Mouse (Mus musculus) forebrain, embryonic 12.5 days (tissue): ENCODE results near the gene AC161166.1. TPM values are rescaled to one million over a fixed set of nuclear protein-coding genes. Genes with fewer than 3 reads are reported as not detected.

Experiments used
- ATAC-seq: fragments of 200-750 bp; cut with Nextera tagmentation; 2 replicates; pipeline ENCODE4 v1.8.0; 2017; ENCODE audit warnings: moderate TSS enrichment; ENCODE audit not compliant: low FRiP score
- H3K27ac ChIP-seq: fragments of 300-500 bp; sonication (generic); 2 replicates; pipeline ENCODE4 v1.5.1; 2016; ENCODE audit warnings: mild to moderate bottlenecking
- H3K27me3 ChIP-seq: fragments of 300-500 bp; sonication (generic); 2 replicates; pipeline ENCODE4 v1.6.1; 2016; ENCODE audit warnings: mild to moderate bottlenecking
- H3K36me3 ChIP-seq: fragments of 300-500 bp; sonication (generic); replicated peaks from 2 replicates; pipeline ENCODE4 v1.6.1; 2016; ENCODE audit warnings: mild to moderate bottlenecking
- H3K4me1 ChIP-seq: fragments of 300-500 bp; sonication (generic); 2 replicates; pipeline ENCODE4 v1.6.1; 2016
- H3K4me2 ChIP-seq: fragments of 300-500 bp; sonication (generic); 2 replicates; pipeline ENCODE4 v1.6.1; 2016; ENCODE audit warnings: mild to moderate bottlenecking, moderate library complexity
- H3K4me3 ChIP-seq: fragments of 300-500 bp; sonication (generic); replicated peaks from 2 replicates; pipeline ENCODE4 v1.5.1; 2016; ENCODE audit warnings: mild to moderate bottlenecking
- H3K9ac ChIP-seq: fragments of 300-500 bp; sonication (generic); 2 replicates; pipeline ENCODE4 v1.6.1; 2016; ENCODE audit warnings: mild to moderate bottlenecking
- H3K9me3 ChIP-seq: fragments of 300-500 bp; sonication (generic); 2 replicates; pipeline ENCODE4 v1.6.1; 2016
- WGBS: fragments of 180-500 bp; shearing (Covaris S2); methylation state at CpG from one replicate; pipeline ENCODE4 v1.1.7; 2016; 5-methylcytosine and 5-hydroxymethylcytosine counted together
- polyA plus RNA-seq: library from polyadenylated mRNA; unstranded; fragments of >200 nt; fragmentation: Nextera tagmentation; extraction: Ambion mirVana; gene quantifications from 2 replicates; pipeline ENCODE4 v1.2.1, GENCODE M21; 2016

Gene AC161166.1
- polyA plus RNA-seq, 1 experiment from 2014 or later, result 1.6 TPM

DNA sequence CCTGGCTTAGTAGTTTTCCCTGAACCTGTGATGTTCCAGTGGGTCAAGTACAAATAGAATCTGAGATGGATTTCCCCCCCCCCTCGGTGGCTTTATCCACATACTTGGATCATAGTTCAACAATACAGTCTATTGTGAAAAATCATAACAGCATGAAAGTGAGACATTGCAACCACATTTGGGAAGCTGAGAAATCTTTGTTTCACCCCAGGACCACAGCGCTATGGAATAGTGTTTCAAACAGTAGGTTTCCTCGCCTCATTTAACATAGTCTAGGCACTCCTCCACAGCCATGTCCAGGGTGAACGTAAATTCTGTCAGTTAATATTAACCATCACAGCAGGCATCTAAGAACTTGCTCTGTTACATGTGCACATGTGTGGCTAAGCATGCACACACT is 24.8 kb upstream of the AC161166.1 start:
- Histone ChIP-seq H3K4me3 (no peak overlapping the region), H3K9me3 (peaks cover 3% of the 10 kb centered on the region; the same call in 1 of the 2 replicates), H3K4me1 (peaks cover 24% of the 10 kb centered on the region), H3K27ac (no peak overlapping the region), H3K36me3 (peaks cover 35% of the 10 kb centered on the region), H3K27me3 (peaks cover 23% of the 10 kb centered on the region), H3K9ac (no peak overlapping the region), H3K4me2 (no peak overlapping the region)
- 83% methylated on average over 4 of the region's 4 CpGs for WGBS
- ATAC-seq, result no peak

DNA sequence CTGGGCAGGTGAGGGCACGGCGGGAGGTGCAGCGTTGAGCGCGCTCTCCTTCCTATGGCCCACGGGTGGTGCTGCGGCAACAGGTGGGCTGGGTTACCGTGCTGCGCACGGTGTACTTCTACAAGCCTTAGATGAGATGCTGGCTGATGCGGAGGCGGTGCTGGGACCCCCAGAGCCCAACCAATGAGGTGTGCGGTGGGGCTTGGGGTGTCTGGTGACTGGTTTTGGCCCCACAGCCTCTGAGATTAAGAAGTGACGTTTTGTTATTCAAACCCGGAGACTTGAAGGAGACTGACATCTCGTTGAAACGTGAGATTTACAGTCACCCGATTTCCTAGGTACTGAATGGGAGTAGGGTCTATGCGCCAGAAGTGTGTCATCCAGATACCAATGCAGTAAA is 22.0 kb upstream of the AC161166.1 start:
- Histone ChIP-seq H3K4me3 (peak overlapping the region; percentile 18; the same call in 1 of the 2 replicates), H3K27me3 (peaks cover 23% of the 10 kb centered on the region), H3K36me3 (peaks cover 35% of the 10 kb centered on the region), H3K4me2 (peak overlapping the region; percentile 36), H3K4me1 (peaks cover 43% of the 10 kb centered on the region), H3K9ac (0 out of 2 replicates have a peak overlapping the region, but pooled peaks have one; percentile 12), H3K9me3 (peaks cover 3% of the 10 kb centered on the region; the same call in 1 of the 2 replicates), H3K27ac (no peak overlapping the region)
- 23% methylated on average over 18 of the region's 19 CpGs for WGBS
- no peak for ATAC-seq

DNA sequence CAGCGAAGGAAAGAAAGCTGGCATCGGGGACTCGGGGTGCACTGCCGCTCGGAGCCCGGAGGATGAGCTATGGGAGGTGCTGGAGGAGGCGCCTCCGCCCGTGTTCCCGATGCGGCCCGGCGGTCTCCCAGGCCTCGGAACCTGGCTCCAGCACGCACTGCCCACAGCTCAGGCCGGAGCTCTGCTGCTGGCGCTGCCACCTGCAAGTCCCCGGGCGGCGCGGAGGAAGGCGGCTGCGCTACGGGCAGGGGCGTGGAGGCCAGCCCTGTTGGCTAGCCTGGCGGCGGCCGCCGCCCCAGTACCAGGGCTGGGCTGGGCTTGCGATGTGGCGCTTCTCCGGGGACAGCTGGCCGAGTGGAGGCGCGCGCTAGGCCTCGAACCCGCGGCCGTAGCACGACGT is 21.6 kb upstream of the AC161166.1 start:
- WGBS, result 15% methylated on average over 40 of the region's 42 CpGs
- Histone ChIP-seq H3K4me2 (peak overlapping the region; percentile 36), H3K9ac (0 out of 2 replicates have a peak overlapping the region, but pooled peaks have one; percentile 12), H3K4me1 (peaks cover 45% of the 10 kb centered on the region), H3K27me3 (peaks cover 23% of the 10 kb centered on the region), H3K36me3 (peaks cover 35% of the 10 kb centered on the region), H3K9me3 (peaks cover under 1% of the 10 kb centered on the region; the same call in 1 of the 2 replicates), H3K4me3 (peak overlapping the region; percentile 18; the same call in 1 of the 2 replicates), H3K27ac (no peak overlapping the region)
- no peak for ATAC-seq

DNA sequence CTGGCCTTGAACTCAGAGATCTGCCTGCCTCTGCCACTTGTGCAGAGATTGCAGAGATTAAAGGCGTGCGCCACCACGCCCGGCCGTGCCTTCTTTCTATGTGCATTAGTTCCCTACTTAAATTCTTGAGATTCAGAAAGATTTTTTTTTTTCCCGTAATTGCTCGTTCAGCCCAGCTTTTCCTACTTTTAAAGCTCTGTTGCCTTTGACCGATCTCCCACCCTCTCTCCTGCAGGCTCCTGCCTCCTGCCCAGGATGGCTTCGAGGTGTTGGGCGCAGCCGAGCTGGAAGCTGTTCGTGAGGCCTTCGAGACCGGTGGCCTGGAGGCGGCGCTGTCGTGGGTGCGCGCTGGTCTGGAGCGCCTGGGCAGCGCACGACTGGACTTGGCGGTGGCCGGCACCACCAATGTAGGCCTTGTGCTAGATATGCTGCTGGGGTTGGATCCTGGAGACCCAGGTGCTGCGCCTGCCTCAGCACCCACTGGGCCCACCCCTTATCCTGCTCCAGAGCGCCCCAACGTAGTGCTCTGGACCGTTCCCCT is 20.8 kb upstream of the AC161166.1 start:
- H3K4me2 ChIP-seq, result peak overlapping the region; percentile 36; the same call in 1 of the 2 replicates
- no peak overlapping the region for H3K27ac ChIP-seq
- H3K27me3 ChIP-seq, result peaks cover 23% of the 10 kb centered on the region
- peaks cover 42% of the 10 kb centered on the region for H3K4me1 ChIP-seq
- peak overlapping the region; percentile 17; the same call in 1 of the 2 replicates for H3K9ac ChIP-seq
- H3K9me3 ChIP-seq, result no peaks in the 10 kb centered on the region
- WGBS, result 55% methylated on average over 28 of the region's 28 CpGs
- peaks cover 35% of the 10 kb centered on the region for H3K36me3 ChIP-seq
- no peak for ATAC-seq
- H3K4me3 ChIP-seq, result no peak overlapping the region

DNA sequence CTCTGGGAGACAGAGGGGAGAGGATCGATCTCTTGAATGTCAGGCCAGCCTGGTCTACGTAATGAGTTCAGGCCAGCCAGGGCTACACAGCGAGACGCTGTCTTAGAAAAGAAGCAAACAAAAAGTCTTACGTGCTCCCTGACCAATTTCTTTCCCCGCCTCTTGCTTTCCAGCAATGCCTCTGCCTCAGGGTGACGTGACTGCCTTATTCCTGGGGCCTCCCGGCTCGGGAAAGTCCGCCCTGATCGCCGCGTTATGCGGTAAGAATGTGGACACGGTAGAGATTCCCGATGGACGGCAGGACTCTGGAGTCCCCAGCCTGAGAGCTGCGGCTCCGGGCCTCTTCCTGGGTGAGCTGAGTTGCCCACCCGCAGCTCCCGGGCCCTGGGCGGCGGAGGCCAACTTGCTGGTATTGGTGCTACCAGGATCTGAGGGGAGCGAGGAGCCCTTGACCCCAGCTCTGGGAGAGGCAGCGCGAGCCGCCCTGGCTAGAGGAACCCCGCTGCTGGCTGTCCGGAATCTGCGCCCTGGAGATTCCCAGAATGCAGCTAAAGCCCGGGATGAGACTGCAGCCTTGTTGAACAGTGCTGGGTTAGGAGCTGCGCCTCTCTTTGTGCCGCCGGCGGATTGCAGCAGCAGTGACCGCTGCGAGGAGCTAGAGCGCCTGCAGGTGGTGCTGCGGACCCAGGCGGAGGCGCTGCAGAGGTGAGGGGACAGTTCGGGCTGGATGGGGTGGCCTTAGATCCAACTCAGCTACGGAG is 19.1 kb upstream of the AC161166.1 start:
- WGBS, result under 1% methylated on average over 43 of the region's 43 CpGs
- peak overlapping the region; percentile 88 for H3K9ac ChIP-seq
- peaks cover 34% of the 10 kb centered on the region for H3K36me3 ChIP-seq
- peak overlapping the region; percentile 89 for H3K27ac ChIP-seq
- H3K4me2 ChIP-seq, result peak overlapping the region; percentile 91
- peaks cover 23% of the 10 kb centered on the region for H3K27me3 ChIP-seq
- H3K4me3 ChIP-seq, result peak overlapping the region; percentile 67
- peak; percentile 67 for ATAC-seq
- no peaks in the 10 kb centered on the region for H3K9me3 ChIP-seq
- H3K4me1 ChIP-seq, result peaks cover 41% of the 10 kb centered on the region

DNA sequence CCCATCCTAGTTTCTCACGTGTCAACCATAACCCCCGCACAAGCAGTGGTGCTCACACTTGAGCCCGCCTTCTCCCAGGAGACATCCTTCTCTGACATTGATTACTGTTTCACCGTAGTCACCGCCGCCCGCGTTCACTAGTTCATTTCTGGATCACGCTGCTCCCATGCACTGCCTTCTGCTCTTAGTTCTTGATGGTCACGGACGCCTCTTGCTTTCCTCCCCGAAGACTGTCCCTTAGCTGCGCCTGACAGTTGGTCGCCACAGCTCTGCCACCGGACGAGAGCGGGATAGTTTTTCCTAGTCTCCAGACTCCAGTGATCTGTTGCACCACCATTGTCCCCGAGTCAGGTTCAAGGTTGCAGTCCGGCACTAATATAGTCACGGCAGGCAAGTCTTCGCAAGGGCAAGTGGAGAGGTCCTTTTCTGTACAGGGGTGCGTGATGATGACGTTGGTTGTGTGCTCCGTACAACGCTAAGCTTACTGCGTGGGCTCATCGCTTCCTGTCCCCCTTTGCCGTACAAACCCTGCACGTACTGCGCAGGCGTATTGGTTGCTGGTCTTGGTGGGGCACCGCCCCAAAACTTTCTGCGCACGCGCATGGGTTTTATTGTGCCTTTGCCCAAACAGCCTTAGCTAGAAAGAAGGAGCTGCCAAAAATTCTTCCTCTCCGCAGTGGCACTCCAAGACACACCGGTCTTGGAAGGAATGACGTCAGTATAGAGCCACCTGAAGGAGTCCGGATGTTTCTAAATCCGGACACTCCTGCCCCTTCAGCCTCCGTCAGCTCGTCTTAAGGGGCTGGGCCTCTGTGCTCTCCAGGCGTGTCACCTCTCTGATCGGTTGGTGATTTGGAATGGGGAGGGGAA is 18.0 kb upstream of the AC161166.1 start, which contains the start of gene Irgq:
Irgq (plus strand) TSS at position 628 of the 870 bp plus-strand sequence.
- WGBS, result 1% methylated on average over 44 of the region's 44 CpGs
- Histone ChIP-seq H3K9me3 (no peaks in the 10 kb centered on the region), H3K4me3 (peak within 1 kb of the TSS; percentile 67), H3K4me2 (peak within 1 kb of the TSS; percentile 91), H3K36me3 (peaks cover 23% of the 10 kb centered on the region), H3K27me3 (peaks cover 23% of the 10 kb centered on the region), H3K4me1 (peaks cover 41% of the 10 kb centered on the region), H3K9ac (peak within 1 kb of the TSS; percentile 88), H3K27ac (peak within 1 kb of the TSS; percentile 89)
- ATAC-seq, result peak; percentile 95

DNA sequence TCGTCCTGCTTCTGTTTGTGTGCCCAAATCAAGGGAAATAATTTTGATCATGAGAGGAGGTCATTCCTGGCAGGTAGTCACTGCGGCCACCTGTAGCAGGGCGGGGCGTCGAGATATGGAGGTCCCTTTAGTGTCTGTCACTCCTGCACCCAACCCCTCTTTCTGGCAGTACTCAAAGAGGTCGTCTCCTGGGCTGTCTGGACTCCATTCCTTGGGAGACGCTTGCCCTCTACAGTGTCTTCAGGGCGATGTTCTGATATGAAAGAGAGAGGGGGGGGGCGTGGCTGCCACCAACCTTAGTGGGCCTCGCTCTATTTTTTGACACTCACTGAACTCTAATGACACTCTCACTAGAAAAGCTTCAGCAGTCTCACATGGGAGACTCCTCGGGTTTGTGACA is 17.3 kb upstream of the AC161166.1 start:
- H3K4me2 ChIP-seq, result peak overlapping the region; percentile 91
- peak overlapping the region; percentile 65 for H3K9ac ChIP-seq
- 62% methylated on average over 11 of the region's 11 CpGs for WGBS
- H3K27ac ChIP-seq, result 0 out of 2 replicates have a peak overlapping the region, but pooled peaks have one; percentile 89
- no peak for ATAC-seq
- H3K4me3 ChIP-seq, result peak overlapping the region; percentile 67
- H3K9me3 ChIP-seq, result no peaks in the 10 kb centered on the region
- H3K4me1 ChIP-seq, result peaks cover 41% of the 10 kb centered on the region
- peaks cover 22% of the 10 kb centered on the region for H3K27me3 ChIP-seq
- peaks cover 15% of the 10 kb centered on the region for H3K36me3 ChIP-seq

DNA sequence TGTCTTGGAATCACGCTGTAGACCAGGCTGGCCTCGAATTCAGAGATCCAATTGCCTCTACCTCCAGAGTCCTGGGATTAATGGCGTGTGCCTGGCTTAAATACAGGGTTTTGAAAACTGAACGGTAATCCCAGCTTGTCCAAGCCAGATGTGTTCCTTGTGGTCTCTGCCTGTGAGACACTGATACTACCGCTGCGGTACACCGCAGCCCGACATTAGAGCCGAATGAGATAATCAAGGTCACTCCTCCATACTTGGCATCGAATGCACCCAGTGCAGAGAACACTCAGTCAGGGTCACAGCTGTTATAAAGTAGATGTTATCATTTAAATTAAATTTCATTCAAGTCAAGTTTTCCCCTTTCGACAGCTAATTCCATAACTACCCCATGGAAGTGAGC is 16.6 kb upstream of the AC161166.1 start:
- Histone ChIP-seq H3K27me3 (peaks cover 15% of the 10 kb centered on the region), H3K9ac (no peak overlapping the region), H3K4me3 (no peak overlapping the region), H3K9me3 (no peaks in the 10 kb centered on the region), H3K27ac (no peak overlapping the region), H3K4me1 (peaks cover 35% of the 10 kb centered on the region), H3K4me2 (no peak overlapping the region), H3K36me3 (peaks cover 8% of the 10 kb centered on the region)
- 93% methylated on average over 11 of the region's 11 CpGs for WGBS
- no peak for ATAC-seq

DNA sequence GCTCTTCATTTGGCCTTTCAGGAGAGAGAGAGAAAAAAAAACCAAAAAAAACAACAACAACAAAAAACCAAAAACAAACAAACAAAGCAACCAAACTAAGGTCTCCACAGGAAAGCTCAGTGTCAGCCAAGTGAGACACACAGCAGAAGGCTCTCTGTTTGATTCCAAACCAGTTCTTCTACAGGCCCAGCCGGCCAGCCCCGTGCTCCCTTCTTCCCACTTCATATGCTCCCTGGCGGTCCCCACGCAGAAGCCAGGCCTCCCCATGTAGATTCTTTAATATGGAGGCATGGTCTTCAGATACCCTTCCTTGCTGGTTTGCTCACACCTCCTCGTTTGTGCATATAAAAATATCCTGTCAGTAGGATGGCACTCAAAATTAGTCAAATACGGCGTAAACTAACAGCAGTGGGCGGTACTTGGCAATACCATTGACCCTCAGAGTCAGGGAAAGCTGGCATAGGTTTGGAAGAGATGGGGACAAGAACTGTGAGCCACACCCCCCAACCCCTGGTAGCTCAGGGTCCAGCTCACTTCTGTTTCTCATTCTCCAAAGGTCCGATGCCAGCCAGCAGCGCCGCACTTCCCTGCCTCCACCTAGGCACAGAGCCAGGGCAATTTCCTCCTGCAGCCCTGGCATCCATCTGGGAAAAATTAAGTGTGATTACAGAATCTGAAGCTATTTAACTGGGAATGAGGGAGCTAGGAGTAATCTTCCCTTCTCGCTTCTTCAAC is 13.6 kb upstream of the AC161166.1 start:
- no peak for ATAC-seq
- H3K27ac ChIP-seq, result no peak overlapping the region
- H3K4me3 ChIP-seq, result no peak overlapping the region
- peaks cover 9% of the 10 kb centered on the region for H3K4me1 ChIP-seq
- H3K27me3 ChIP-seq, result no peaks in the 10 kb centered on the region; the same call in 1 of the 2 replicates
- no peak overlapping the region for H3K9ac ChIP-seq
- H3K4me2 ChIP-seq, result no peak overlapping the region
- H3K36me3 ChIP-seq, result no peaks in the 10 kb centered on the region
- no peaks in the 10 kb centered on the region for H3K9me3 ChIP-seq
- 87% methylated on average over 12 of the region's 12 CpGs for WGBS

DNA sequence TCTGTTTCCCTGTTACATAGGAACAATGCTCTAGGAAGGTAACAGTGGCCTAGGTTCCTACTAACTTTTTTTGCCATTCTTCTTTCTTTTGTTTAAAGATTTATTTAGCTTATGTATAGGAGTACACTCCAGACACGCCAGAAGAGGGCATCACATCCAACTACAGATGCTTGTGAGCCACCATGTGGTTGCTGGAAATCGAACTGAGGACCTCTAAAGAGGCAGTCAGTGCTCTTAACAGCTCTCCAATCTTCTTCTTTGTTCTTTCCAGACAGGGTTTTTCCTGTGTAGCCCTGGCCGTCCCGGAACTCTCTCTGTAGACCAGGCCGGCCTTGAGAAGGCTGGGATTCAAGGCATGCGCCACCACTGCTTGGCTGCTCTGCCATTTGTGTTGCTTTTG is 12.7 kb upstream of the AC161166.1 start:
- Histone ChIP-seq H3K4me3 (no peak overlapping the region), H3K4me2 (no peak overlapping the region), H3K27ac (no peak overlapping the region), H3K9me3 (no peaks in the 10 kb centered on the region), H3K4me1 (peaks cover 8% of the 10 kb centered on the region), H3K36me3 (no peaks in the 10 kb centered on the region), H3K27me3 (no peaks in the 10 kb centered on the region; the same call in 1 of the 2 replicates), H3K9ac (no peak overlapping the region)
- ATAC-seq, result no peak
- 79% methylated on average over 6 of the region's 6 CpGs for WGBS

DNA sequence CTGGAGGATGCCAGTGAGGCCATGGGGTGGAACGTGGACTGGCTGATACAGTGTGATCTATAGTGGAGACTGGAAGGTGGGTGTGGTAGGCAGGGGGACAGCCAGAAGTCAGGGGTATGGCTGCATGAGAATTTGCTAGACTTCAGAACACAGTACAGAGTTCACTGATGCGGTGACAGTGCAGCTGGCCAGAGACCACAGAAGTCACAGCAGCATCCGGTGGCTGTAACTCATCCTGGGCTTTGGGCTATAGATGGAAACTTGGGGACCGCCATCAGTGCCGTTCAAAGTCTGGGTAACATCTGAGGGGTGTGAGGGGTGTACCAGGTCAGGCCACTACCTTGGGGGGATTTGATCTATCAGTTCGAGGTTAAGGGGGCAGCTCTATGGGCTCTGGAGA is 11.5 kb upstream of the AC161166.1 start:
- WGBS, result 89% methylated on average over 6 of the region's 6 CpGs
- Histone ChIP-seq H3K9ac (no peak overlapping the region), H3K4me3 (no peak overlapping the region), H3K4me2 (no peak overlapping the region), H3K27ac (no peak overlapping the region), H3K27me3 (no peaks in the 10 kb centered on the region; the same call in 1 of the 2 replicates), H3K36me3 (peaks cover 2% of the 10 kb centered on the region), H3K9me3 (no peaks in the 10 kb centered on the region), H3K4me1 (no peaks in the 10 kb centered on the region)
- ATAC-seq, result no peak
